ENCODE assay signal across 8 mouse cellular contexts in the genomic region with DNA sequence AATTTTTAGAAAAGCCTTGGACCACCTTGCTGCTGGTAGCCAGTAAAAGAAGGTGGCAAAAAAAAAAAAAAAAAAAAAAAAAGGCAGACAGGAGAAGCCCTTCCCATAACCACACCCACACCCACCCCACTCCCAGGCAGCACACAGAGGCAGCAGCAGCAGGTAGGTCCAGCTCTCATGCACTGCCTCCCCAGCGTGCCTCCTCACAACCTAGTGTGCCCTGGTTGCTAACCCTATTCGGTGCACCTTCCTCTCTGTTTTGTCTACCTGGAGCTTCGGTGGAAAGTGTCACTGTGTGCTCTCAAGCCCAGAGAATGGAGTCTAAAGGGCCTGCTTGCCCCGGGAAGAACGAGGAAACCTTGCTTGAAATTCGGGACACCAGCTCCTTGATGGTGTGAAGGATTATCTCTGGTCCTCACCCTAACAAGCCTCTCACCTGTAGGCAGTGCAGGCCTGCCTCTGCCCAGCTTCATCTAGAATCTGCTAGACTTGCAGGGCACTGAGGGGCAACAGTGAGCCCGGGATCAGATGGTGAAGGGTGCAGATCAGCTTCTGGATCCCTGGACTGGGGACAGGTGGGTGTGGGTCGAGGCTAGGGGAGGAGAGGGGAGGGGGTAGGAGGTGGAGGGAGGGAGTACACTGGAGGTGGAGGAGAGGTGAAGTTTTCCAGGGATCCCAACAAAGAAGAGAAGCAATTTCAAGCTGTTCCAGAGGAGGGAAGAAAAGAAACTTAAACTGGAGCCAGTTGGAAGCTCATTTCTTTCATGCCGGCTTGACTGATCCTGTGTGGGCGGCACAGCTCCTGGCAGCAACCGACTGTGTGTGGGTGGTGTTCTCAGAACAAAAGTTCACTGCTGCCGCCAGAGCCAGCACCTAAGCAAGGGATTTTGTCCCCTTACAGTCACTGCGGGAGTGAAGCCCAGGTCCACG.
DNase-seq lines count a peak whose midpoint lies in the region; ATAC-seq and TF ChIP-seq lines count a peak whose summit lies in the region.

No protein-coding gene starts in this region.

- no peak for TF ChIP-seq CTCF in kidney, adult 2 months (conservative IDR thresholded peaks at IDR 0.05; ENCODE audit: insufficient read depth, insufficient read length, low read depth, low read length)
- no peak for TF ChIP-seq CTCF in layer of hippocampus, adult 2 months (conservative IDR thresholded peaks at IDR 0.05)

- WGBS in kidney, adult 2 months = 26% methylated on average over 14 of the region's 14 CpGs
- WGBS in forebrain, embryonic 13.5 days = 32% methylated on average over 14 of the region's 14 CpGs

- ATAC-seq in activated CD4-positive, CD25-positive, alpha-beta regulatory T cell, adult 4 months = peak; percentile 69
- peak; percentile 42 for ATAC-seq in forebrain, embryonic 13.5 days
- ATAC-seq in granulocyte monocyte progenitor cell, adult 5-6 weeks (replicated peaks; ENCODE audit: poor library complexity, severe bottlenecking) = no peak

- DNase-seq in kidney, postnatal 10 days = peak; percentile 43
- no peak for DNase-seq in kidney, adult 2 months
- peak; percentile 74 to 76 for DNase-seq in layer of hippocampus, adult 2 months (ENCODE audit: low spot score in 2 of 2)
- DNase-seq in lung, postnatal 10 days = peak; percentile 69
- DNase-seq in thymus, postnatal 25 days = peak; percentile 70

- H3K9me3 ChIP-seq in forebrain, embryonic 13.5 days (replicated peaks) = no peaks in the 10 kb centered on the region

- H3K27ac ChIP-seq in kidney, adult 2 months (ENCODE audit: insufficient read depth, low read depth, low read length) = no peak overlapping the region
- peak overlapping the region; percentile 25; the same call in 1 of the 2 replicates for H3K27ac ChIP-seq in forebrain, embryonic 13.5 days
- H3K27ac ChIP-seq in layer of hippocampus, adult 2 months = peak overlapping the region; percentile 85

- no peak for TF ChIP-seq POLR2A in kidney, adult 2 months (IDR thresholded peaks at IDR 0.05; ENCODE audit: low read depth, low read length)

- H3K36me3 ChIP-seq in kidney, adult 2 months (ENCODE audit: control insufficient read depth, insufficient read depth, low read length) = no peaks in the 10 kb centered on the region
- H3K36me3 ChIP-seq in forebrain, embryonic 13.5 days (ENCODE audit: poor library complexity, severe bottlenecking) = no peaks in the 10 kb centered on the region

- no peak overlapping the region for H3K9ac ChIP-seq in forebrain, embryonic 13.5 days

- no peaks in the 10 kb centered on the region for H3K27me3 ChIP-seq in kidney, adult 2 months (replicated peaks; ENCODE audit: control insufficient read depth, insufficient read depth, low read length)
- no peaks in the 10 kb centered on the region for H3K27me3 ChIP-seq in forebrain, embryonic 13.5 days

- no peak overlapping the region for H3K4me2 ChIP-seq in forebrain, embryonic 13.5 days

- H3K4me3 ChIP-seq in kidney, adult 2 months (ENCODE audit: insufficient read depth, low read depth, low read length) = no peak overlapping the region
- H3K4me3 ChIP-seq in forebrain, embryonic 13.5 days = no peak overlapping the region
- no peak overlapping the region for H3K4me3 ChIP-seq in layer of hippocampus, adult 2 months

- no peaks in the 10 kb centered on the region for H3K4me1 ChIP-seq in kidney, adult 2 months (ENCODE audit: control insufficient read depth, insufficient read depth, low read length)
- H3K4me1 ChIP-seq in forebrain, embryonic 13.5 days = peaks cover 19% of the 10 kb centered on the region
